Mouse (Mus musculus): ENCODE results near the gene Trim9. TPM values are rescaled to one million over a fixed set of nuclear protein-coding genes. Genes with fewer than 3 reads are reported as not detected.

Trim9 gene
- polyA plus RNA-seq, 1 experiment from 2014 or later: 0.07 TPM

DNA sequence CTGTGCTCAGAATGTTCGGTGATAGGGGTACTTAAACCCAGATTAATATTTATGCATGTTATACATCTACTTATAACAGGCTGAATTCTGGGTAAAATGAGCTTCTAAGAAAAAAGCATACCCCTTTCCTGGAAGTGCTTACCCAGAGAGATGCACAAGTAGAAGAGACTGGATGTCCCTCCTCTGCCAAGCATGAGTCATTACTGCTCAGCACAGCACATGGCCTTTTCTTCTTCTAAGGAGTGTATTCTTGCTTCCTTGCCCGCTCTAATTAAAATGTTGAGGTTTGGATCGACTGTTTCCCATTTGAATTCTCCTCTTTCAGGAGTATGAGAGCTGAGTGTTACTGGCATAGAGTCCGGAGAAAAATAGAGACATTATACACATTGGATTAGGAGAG is 3.1 kb upstream of the Trim9 start:
- H3K36me3 ChIP-seq: no peaks in the 10 kb centered on the region
- H3K4me3 ChIP-seq: no peak overlapping the region
- H3K4me1 ChIP-seq: peaks cover 25% of the 10 kb centered on the region
- no peaks in the 10 kb centered on the region for H3K9me3 ChIP-seq (replicated peaks)
- H3K27me3 ChIP-seq (replicated peaks): peaks cover 47% of the 10 kb centered on the region
- no peak overlapping the region for H3K27ac ChIP-seq
- no peak for ATAC-seq
- no peak overlapping the region for H3K4me2 ChIP-seq
- 61% methylated on average over 4 of the region's 4 CpGs for WGBS (ENCODE audit: insufficient replicate concordance)
- H3K9ac ChIP-seq: no peak overlapping the region

DNA sequence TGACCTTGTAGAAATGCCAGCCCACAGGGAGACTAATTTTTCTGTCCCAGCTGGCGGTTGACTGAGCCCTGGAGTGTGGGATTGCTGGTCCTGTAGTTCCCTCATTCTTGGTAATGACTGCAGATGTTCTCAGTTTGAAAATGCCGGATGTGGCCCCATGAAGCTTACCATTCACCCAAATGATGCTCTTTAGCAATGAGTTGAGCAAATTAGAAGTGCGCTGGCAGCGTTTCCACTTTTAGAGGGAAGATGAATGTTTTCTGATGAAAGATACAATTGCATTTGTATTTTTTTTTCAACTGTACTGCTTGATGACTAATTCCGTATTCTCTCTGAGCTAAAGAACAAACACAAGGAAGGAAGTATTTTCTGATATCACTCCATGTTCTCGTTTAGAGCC is 2.4 kb upstream of the Trim9 start:
- H3K4me2 ChIP-seq: no peak overlapping the region
- no peak overlapping the region for H3K4me3 ChIP-seq
- no peak for ATAC-seq
- WGBS (ENCODE audit: insufficient replicate concordance): 65% methylated on average over 6 of the region's 6 CpGs
- H3K9ac ChIP-seq: no peak overlapping the region
- no peaks in the 10 kb centered on the region for H3K9me3 ChIP-seq (replicated peaks)
- peaks cover 54% of the 10 kb centered on the region for H3K27me3 ChIP-seq (replicated peaks)
- no peak overlapping the region for H3K27ac ChIP-seq
- no peaks in the 10 kb centered on the region for H3K36me3 ChIP-seq
- H3K4me1 ChIP-seq: peaks cover 29% of the 10 kb centered on the region

DNA sequence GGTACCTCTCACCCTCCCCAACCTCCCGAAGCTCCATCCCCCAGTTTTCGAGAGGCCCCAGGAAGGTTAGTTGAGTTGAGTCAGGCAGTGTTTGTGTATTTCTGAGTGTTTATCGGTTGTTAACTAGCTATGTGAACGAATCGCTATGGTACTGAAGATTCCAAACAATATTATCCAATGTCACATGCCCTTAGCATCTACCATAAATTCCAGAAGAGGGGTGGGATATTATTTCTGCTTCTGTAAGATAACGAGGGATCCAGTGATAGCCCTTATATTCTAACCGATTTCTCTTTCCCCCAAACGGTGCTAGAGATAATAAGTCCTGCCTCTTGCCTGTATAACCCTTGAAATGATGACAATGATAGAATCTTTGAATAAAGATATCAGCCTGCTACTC is 612 bp upstream of the Trim9 start:
- peaks cover 62% of the 10 kb centered on the region for H3K27me3 ChIP-seq (replicated peaks)
- H3K9ac ChIP-seq: no peak overlapping the region
- 13% methylated on average over 8 of the region's 8 CpGs for WGBS (ENCODE audit: insufficient replicate concordance)
- H3K4me3 ChIP-seq: peak overlapping the region; percentile 50; the same call in 1 of the 2 replicates
- no peak for ATAC-seq
- no peaks in the 10 kb centered on the region for H3K9me3 ChIP-seq (replicated peaks)
- H3K4me2 ChIP-seq: peak overlapping the region; percentile 78
- peaks cover 30% of the 10 kb centered on the region for H3K4me1 ChIP-seq
- no peaks in the 10 kb centered on the region for H3K36me3 ChIP-seq
- no peak overlapping the region for H3K27ac ChIP-seq

DNA sequence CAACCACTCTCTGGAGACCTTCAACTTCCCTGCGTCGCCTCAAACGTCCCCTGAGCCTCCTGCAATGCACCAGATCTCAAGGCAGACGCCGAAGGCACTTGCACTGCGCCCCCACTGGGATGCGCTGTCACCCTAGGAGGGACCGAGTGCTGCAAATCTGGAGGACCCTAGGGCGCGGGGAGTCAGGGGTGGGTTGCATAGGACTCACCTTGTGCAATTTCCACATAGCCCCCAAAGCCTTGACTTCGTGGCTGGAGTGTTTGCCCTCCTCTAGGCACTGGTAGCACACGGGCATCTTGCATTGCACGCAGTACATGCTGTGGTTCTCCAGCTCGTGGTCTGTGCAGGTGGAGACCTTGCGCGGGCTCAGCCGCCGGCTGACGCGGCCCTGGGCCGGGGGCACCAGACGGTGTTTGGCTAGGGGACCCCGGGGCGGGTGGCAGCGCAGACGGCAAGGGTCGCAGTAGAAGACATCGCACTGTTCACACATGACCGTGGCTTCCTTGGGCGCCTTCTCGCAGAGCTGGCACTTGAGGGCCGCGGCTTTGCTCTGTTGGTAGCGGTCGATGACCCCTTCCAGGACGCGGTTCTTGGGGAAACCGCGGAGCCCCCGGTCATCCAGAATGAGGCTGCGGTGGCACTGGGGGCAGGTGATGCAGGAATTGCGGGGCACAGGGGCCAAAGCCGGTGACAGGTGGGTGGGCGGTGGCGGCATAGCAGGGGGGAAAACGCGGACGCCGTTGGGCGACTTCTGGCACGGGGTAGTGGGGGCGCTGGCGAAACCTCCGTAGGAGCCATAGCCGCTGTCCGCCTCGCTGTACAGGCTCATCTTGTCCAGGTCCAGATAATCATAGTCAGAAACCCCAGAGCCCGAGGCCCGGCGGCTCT is 1.0 kb downstream of the Trim9 start:
- Histone ChIP-seq H3K27me3 (replicated peaks) (peaks cover 62% of the 10 kb centered on the region), H3K27ac (no peak overlapping the region), H3K4me2 (peak overlapping the region; percentile 78), H3K9me3 (replicated peaks) (no peaks in the 10 kb centered on the region), H3K4me1 (peaks cover 30% of the 10 kb centered on the region), H3K4me3 (peak overlapping the region; percentile 50), H3K9ac (no peak overlapping the region), H3K36me3 (no peaks in the 10 kb centered on the region)
- no peak for ATAC-seq
- 3% methylated on average over 60 of the region's 60 CpGs for WGBS (ENCODE audit: insufficient replicate concordance)

DNA sequence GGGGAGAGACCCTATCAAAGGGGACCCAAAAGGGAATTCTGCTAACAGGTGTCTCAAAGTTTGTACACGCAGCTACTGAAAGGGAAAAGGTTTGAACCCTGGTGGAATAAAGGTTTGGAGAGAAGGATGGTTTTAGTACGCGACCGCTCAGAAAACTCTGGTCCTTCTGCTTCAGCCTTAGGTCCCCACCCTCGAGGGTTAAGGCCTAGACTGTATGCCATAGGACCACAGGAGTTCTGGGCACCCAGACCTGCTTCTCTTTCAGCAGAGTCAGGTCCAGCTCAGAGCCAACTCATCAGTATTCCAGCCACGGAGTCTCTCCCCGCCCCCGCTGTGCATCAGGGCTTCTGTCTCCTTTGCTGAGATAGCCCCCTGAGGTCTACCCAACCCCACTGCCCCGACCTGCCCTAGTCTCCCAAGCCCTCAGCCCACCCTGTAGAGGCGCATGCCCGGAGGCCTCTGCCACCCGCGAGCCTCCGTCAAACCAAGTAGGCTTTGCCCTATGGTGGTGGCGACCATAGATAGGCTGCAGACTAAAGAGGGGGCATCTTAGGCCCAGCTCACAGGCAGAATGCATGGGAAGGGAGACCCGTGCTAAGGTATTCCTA is 1.8 kb downstream of the Trim9 start:
- WGBS (ENCODE audit: insufficient replicate concordance): 25% methylated on average over 16 of the region's 16 CpGs
- Histone ChIP-seq H3K27ac (no peak overlapping the region), H3K27me3 (replicated peaks) (peaks cover 62% of the 10 kb centered on the region), H3K4me3 (no peak overlapping the region), H3K4me2 (peak overlapping the region; percentile 78; the same call in 1 of the 2 replicates), H3K36me3 (no peaks in the 10 kb centered on the region), H3K9me3 (replicated peaks) (no peaks in the 10 kb centered on the region), H3K9ac (no peak overlapping the region), H3K4me1 (peaks cover 30% of the 10 kb centered on the region)
- no peak for ATAC-seq

DNA sequence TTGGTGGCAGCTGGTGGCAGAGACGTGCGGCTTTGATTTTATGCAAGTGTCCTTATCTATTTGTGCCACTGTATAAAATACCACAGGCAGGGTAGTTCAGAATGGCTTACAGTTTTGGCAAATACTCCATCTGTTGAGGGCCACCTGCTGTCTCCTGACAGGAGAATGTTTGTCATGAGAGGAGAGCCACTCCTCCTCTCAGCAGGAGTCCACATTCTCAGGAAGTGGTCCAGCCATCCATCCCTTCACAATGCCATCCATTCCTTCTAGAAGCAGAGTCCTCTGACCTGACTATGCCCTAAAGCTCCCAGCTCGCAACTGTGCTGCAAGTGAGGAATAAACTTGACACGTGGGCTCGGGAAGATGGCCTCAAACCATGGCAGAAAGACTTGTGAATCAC is 12.2 kb downstream of the Trim9 start:
- Histone ChIP-seq H3K27me3 (replicated peaks) (no peaks in the 10 kb centered on the region; the same call in 1 of the 2 replicates), H3K4me3 (no peak overlapping the region), H3K36me3 (no peaks in the 10 kb centered on the region), H3K9ac (no peak overlapping the region), H3K4me2 (no peak overlapping the region), H3K9me3 (replicated peaks) (no peaks in the 10 kb centered on the region), H3K4me1 (no peaks in the 10 kb centered on the region), H3K27ac (no peak overlapping the region)
- ATAC-seq: no peak
- 58% methylated on average over 5 of the region's 5 CpGs for WGBS (ENCODE audit: insufficient replicate concordance)

DNA sequence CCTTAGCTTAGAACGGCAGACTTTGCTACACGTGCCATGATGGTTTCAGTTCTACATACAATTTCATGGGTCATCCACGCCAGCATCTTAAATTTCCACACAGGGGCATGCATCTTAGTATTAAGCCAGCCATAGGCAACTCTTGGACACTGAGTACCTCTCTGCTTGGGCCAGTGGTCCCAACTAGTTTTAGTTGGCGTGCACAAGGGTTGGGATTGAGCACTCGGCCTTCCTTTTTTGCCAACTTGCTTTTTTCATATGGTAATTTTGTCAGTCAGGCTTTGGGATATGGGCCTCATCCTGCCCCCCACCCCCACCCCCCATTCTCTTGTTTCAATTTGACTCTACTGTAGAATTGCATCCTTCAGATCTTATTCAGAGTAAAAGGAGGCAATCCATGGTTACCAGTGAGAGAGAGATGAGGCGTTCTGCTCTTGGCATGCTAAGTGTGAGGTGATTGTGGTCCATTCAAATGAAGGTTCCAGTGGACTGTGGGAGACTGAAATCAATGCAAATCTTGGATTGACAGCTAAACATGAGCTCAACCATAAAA is 14.1 kb downstream of the Trim9 start:
- no peak for ATAC-seq
- Histone ChIP-seq H3K9me3 (replicated peaks) (no peaks in the 10 kb centered on the region), H3K4me1 (no peaks in the 10 kb centered on the region), H3K27me3 (replicated peaks) (no peaks in the 10 kb centered on the region; the same call in 1 of the 2 replicates), H3K4me2 (no peak overlapping the region), H3K4me3 (no peak overlapping the region), H3K36me3 (no peaks in the 10 kb centered on the region), H3K9ac (no peak overlapping the region), H3K27ac (no peak overlapping the region)
- 69% methylated on average over 6 of the region's 6 CpGs for WGBS (ENCODE audit: insufficient replicate concordance)

DNA sequence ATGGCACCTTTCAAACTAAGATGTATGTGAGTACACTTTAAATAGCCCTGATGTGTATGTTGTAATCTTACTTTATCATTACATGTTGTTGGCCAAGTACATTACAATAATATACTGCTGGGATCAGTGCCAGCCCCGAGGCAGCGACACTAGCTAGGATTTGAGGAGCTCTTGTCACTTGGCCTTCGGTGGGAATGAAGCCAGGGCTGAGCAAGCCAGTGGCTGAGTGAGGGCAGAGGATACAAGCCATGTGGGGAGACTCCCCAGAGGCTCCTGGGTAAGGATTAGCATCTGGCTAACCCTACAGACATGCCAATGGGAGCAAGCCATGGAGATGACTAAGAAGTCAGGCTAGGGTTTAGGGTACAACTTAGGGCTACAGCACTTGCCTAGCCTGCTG is 18.4 kb downstream of the Trim9 start:
- Histone ChIP-seq H3K4me2 (no peak overlapping the region), H3K9ac (no peak overlapping the region), H3K4me3 (no peak overlapping the region), H3K36me3 (no peaks in the 10 kb centered on the region), H3K27me3 (replicated peaks) (no peaks in the 10 kb centered on the region; the same call in 1 of the 2 replicates), H3K27ac (no peak overlapping the region), H3K4me1 (no peaks in the 10 kb centered on the region), H3K9me3 (replicated peaks) (no peaks in the 10 kb centered on the region)
- no peak for ATAC-seq
- 63% methylated on average over 3 of the region's 3 CpGs for WGBS (ENCODE audit: insufficient replicate concordance)

DNA sequence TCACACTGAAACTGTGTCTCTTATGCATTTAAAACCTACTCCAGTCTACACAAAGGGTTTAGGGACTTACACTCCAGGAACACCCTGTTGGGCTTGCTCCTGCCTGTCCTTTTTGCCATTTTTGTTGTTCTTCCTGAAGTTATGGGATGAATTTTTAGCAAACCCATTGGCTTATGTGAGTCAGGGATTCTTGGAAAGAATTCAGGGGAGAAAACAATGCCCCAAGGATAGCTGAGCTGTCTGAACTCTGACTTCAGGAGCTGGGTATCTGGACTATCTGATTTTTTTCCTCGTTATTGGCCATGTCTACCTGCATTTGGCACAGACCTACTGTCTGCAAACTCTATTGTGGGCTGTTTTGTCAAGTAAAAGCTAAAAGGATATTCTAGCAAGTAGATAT is 20.5 kb downstream of the Trim9 start:
- Histone ChIP-seq H3K9me3 (replicated peaks) (no peaks in the 10 kb centered on the region), H3K4me2 (no peak overlapping the region), H3K4me3 (no peak overlapping the region), H3K9ac (no peak overlapping the region), H3K4me1 (no peaks in the 10 kb centered on the region), H3K27ac (no peak overlapping the region), H3K36me3 (no peaks in the 10 kb centered on the region), H3K27me3 (replicated peaks) (no peaks in the 10 kb centered on the region)
- 43% methylated on average over 1 of the region's 1 CpGs for WGBS (ENCODE audit: insufficient replicate concordance)
- ATAC-seq: no peak

DNA sequence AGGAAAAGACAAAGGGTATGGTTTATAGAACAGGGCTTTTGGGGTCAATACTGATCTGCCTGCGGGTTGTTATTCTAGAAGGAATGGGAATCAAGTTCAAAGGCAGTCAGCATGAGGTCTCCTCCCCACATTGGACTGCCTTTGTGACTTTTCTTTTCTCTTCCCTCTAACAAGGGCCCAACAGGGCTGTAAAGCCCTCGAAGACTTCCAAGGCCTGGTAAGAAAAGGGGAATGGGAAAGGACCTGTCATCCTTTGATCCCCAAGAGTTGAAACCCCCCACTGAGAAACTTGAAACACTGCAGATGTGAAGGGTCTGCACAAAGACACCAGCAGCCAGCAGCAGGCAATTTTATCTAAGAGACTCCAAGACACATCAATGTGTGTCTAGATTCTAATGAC is 21.0 kb downstream of the Trim9 start:
- Histone ChIP-seq H3K4me2 (no peak overlapping the region), H3K27me3 (replicated peaks) (no peaks in the 10 kb centered on the region), H3K9me3 (replicated peaks) (no peaks in the 10 kb centered on the region), H3K27ac (no peak overlapping the region), H3K4me3 (no peak overlapping the region), H3K4me1 (no peaks in the 10 kb centered on the region), H3K9ac (no peak overlapping the region), H3K36me3 (no peaks in the 10 kb centered on the region)
- 45% methylated on average over 2 of the region's 2 CpGs for WGBS (ENCODE audit: insufficient replicate concordance)
- no peak for ATAC-seq

DNA sequence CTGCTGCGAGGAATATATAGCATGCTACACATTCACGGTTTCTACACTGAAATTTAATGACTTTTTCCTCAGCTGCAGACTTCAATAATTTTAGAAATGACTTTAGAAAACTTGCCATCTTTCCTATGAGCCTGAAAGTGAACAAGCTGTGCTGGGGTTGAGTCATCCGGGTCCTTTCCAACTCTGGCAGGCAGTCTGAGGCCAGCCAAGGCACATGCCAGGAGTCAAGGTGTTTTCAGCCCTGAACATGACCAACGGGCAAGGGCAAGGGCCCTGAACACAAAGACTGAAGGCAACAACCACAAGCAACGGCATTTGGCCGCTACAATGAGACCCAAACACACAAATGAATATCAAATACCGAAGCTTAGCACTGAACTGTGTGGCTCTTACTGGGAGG is 21.6 kb downstream of the Trim9 start:
- Histone ChIP-seq H3K36me3 (no peaks in the 10 kb centered on the region), H3K4me3 (no peak overlapping the region), H3K27me3 (replicated peaks) (no peaks in the 10 kb centered on the region), H3K9me3 (replicated peaks) (no peaks in the 10 kb centered on the region), H3K9ac (no peak overlapping the region), H3K4me1 (no peaks in the 10 kb centered on the region), H3K4me2 (no peak overlapping the region), H3K27ac (no peak overlapping the region)
- no peak for ATAC-seq
- 65% methylated on average over 7 of the region's 7 CpGs for WGBS (ENCODE audit: insufficient replicate concordance)

DNA sequence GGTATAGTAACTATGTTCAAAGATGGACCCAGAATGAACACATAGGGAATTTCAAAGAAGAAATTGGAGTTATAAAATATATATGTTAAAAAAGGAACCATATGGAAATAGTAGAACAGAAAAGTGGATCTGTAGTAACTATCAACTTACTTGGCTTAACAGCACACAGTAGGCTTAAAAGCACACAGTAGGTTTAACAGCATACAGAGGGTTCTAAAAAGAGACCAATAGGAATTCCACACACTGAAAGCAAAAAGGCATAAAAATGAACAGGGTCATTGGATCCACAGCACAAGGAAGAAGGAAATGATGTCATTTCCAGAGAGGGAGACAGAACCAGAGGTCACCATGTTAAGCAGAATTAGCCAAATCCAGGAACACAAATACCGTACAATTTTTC is 24.6 kb downstream of the Trim9 start:
- Histone ChIP-seq H3K4me3 (no peak overlapping the region), H3K9me3 (replicated peaks) (no peaks in the 10 kb centered on the region), H3K27ac (no peak overlapping the region), H3K4me2 (no peak overlapping the region), H3K9ac (no peak overlapping the region), H3K36me3 (no peaks in the 10 kb centered on the region), H3K27me3 (replicated peaks) (no peaks in the 10 kb centered on the region), H3K4me1 (no peaks in the 10 kb centered on the region)
- ATAC-seq: no peak
- WGBS (ENCODE audit: insufficient replicate concordance): 51% methylated on average over 1 of the region's 1 CpGs

All from liver, embryonic 12.5 days (tissue).